Mouse (Mus musculus) CH12.LX (cell line): ENCODE measurements around the gene Lta.

Source experiments
- CTCF ChIP-seq, 2 experiments: IDR thresholded peaks in 1 of 2; conservative IDR thresholded peaks in 1 of 2; 2 replicates each; pipeline ENCODE4 v1.5.1; 2011 to 2012; ENCODE audit warnings: low read depth in 2 of 2, low read length in 2 of 2, improper control_type of control experiment in 1 of 2, inconsistent platforms in 1 of 2, mild to moderate bottlenecking in 1 of 2, moderate library complexity in 1 of 2
- EP300 ChIP-seq: IDR thresholded peaks from 2 replicates; pipeline ENCODE4 v1.6.1; 2011; ENCODE audit warnings: low read length, improper control_type of control experiment
- ETS1 ChIP-seq: conservative IDR thresholded peaks from 2 replicates; pipeline ENCODE4 v1.6.1; 2012; ENCODE audit warnings: low read depth, mild to moderate bottlenecking, inconsistent platforms, low read length, improper control_type of control experiment, moderate library complexity
- HCFC1 ChIP-seq: IDR thresholded peaks from 2 replicates; pipeline ENCODE4 v1.6.1; 2012; ENCODE audit warnings: low read depth, mild to moderate bottlenecking, inconsistent platforms, low read length, improper control_type of control experiment
- IRF4 ChIP-seq: IDR thresholded peaks from 2 replicates; pipeline ENCODE4 v1.6.1; 2014; ENCODE audit warnings: low read depth, mild to moderate bottlenecking, inconsistent platforms, low read length, improper control_type of control experiment
- JUN ChIP-seq: IDR thresholded peaks from 2 replicates; pipeline ENCODE4 v1.6.1; 2011; ENCODE audit warnings: low read depth, mild to moderate bottlenecking, low read length, improper control_type of control experiment, moderate library complexity; ENCODE audit not compliant: insufficient read depth
- POLR2A ChIP-seq: IDR thresholded peaks from 2 replicates; pipeline ENCODE4 v1.6.1; 2011; ENCODE audit warnings: low read depth, mild to moderate bottlenecking, improper control_type of control experiment, low read length
- POLR2AphosphoS2 ChIP-seq: IDR thresholded peaks from 2 replicates; pipeline ENCODE4 v1.6.1; 2011; ENCODE audit warnings: low read depth, low read length, improper control_type of control experiment
- RCOR1 ChIP-seq: conservative IDR thresholded peaks from 2 replicates; pipeline ENCODE4 v1.6.1; 2012; ENCODE audit warnings: low read depth, mild to moderate bottlenecking, inconsistent platforms, low read length, improper control_type of control experiment
- TBP ChIP-seq: conservative IDR thresholded peaks from 2 replicates; pipeline ENCODE4 v1.6.1; 2011; ENCODE audit warnings: low read depth, low read length, improper control_type of control experiment

DNA sequence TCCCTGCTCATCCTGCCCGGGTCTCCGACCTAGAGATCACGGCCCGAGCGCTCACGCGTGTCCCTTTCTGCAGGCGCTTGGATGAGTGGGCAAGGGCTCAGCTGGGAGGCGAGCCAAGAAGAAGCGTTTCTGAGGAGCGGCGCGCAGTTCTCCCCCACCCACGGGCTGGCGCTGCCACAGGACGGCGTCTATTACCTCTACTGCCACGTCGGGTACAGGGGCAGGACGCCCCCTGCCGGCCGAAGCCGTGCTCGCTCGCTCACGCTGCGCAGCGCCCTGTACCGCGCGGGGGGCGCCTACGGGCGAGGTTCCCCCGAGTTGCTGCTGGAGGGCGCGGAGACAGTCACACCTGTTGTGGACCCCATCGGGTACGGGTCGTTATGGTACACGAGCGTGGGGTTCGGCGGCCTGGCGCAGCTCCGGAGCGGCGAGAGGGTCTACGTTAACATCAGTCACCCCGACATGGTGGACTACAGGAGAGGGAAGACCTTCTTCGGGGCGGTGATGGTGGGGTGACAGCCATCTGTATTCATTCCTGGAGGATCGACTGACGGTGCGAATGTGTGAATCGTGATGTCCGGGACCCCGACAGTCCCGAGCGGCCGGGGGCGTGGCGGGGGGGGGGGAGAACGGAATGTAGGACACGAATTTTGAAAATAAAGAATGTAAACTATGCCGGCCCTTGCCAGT is 9.4 kb downstream of the Lta start:
- no peak for TF ChIP-seq TBP
- peak; percentile 44 to 99; a peak in 3 of 4 replicates for TF ChIP-seq CTCF (conservative IDR thresholded peaks at IDR 0.05 in 1 of 2, IDR thresholded peaks at IDR 0.05 in 1 of 2; ENCODE audit: low read depth in 2 of 2, low read length in 2 of 2)
- no peak for TF ChIP-seq POLR2A
- TF ChIP-seq RCOR1 = peak; percentile 60; the same call in 1 of the 2 replicates
- no peak for TF ChIP-seq ETS1
- TF ChIP-seq EP300 = 0 out of 2 replicates have a peak, but pooled peaks have one; percentile 5
- peak; percentile 44; the same call in 1 of the 2 replicates for TF ChIP-seq IRF4
- TF ChIP-seq HCFC1 = no peak
- TF ChIP-seq JUN = no peak
- no peak for TF ChIP-seq POLR2AphosphoS2
